Mouse (Mus musculus) forebrain, embryonic 14.5 days (tissue): ENCODE measurements around the gene March5. TPM values are rescaled to one million over a fixed set of nuclear protein-coding genes. Genes with fewer than 3 reads are reported as not detected.

ENCODE experiments used
- ATAC-seq: fragments of 200-750 bp; cut with Nextera tagmentation; 2 replicates; pipeline ENCODE4 v1.8.0; 2017; ENCODE audit warnings: mild to moderate bottlenecking, moderate library complexity
- DNase-seq: peaks from one replicate; pipeline ENCODE4 v3.0.0-alpha.2; 2015; ENCODE audit warnings: low spot score
- H3K27ac ChIP-seq: fragments of 300-500 bp; sonication (generic); 2 replicates; pipeline ENCODE4 v1.5.1; 2014; ENCODE audit warnings: low read depth, mild to moderate bottlenecking, control low read depth, low read length, moderate library complexity
- H3K27me3 ChIP-seq: fragments of 300-500 bp; sonication (generic); replicated peaks from 2 replicates; pipeline ENCODE4 v1.6.1; 2014; ENCODE audit warnings: low read length, control low read depth, mixed read lengths; ENCODE audit not compliant: control insufficient read depth, insufficient read depth
- H3K36me3 ChIP-seq: fragments of 300-500 bp; sonication (generic); 2 replicates; pipeline ENCODE4 v1.6.1; 2014; ENCODE audit warnings: low read length, control low read depth; ENCODE audit not compliant: control insufficient read depth, insufficient read depth
- H3K4me1 ChIP-seq: fragments of 300-500 bp; sonication (generic); 2 replicates; pipeline ENCODE4 v1.6.1; 2014; ENCODE audit warnings: antibody characterized with exemption, low read length, control low read depth; ENCODE audit not compliant: control insufficient read depth, insufficient read depth
- H3K4me2 ChIP-seq: fragments of 300-500 bp; sonication (generic); 2 replicates; pipeline ENCODE4 v1.6.1; 2014; ENCODE audit warnings: mild to moderate bottlenecking, control low read depth, low read length
- H3K4me3 ChIP-seq: fragments of 300-500 bp; sonication (generic); 2 replicates; pipeline ENCODE4 v1.5.1; 2014; ENCODE audit warnings: low read depth, low read length, control low read depth
- H3K9ac ChIP-seq: fragments of 300-500 bp; sonication (generic); 2 replicates; pipeline ENCODE4 v1.6.1; 2014; ENCODE audit warnings: mild to moderate bottlenecking, low read length, control low read depth, moderate library complexity
- H3K9me3 ChIP-seq: fragments of 300-500 bp; sonication (generic); replicated peaks from 2 replicates; pipeline ENCODE4 v1.6.1; 2016; ENCODE audit warnings: low read length, control low read depth, mixed read lengths; ENCODE audit not compliant: control insufficient read depth
- whole genome bisulfite sequencing: fragments of 180-500 bp; shearing (Covaris S2); extraction: QIAGEN DNeasy Blood & Tissue Kit; methylation state at CpG from one replicate; pipeline ENCODE4 v1.1.7; 2014; 5-methylcytosine and 5-hydroxymethylcytosine counted together
- polyA plus RNA-seq: library from polyadenylated mRNA; unstranded; fragments of >200 nt; fragmentation: Nextera tagmentation; extraction: Ambion mirVana; gene quantifications from 2 replicates; pipeline ENCODE4 v1.2.1, GENCODE M21; 2014

March5 gene
- polyA plus RNA-seq, 1 experiment from 2014 or later: 143 TPM

DNA sequence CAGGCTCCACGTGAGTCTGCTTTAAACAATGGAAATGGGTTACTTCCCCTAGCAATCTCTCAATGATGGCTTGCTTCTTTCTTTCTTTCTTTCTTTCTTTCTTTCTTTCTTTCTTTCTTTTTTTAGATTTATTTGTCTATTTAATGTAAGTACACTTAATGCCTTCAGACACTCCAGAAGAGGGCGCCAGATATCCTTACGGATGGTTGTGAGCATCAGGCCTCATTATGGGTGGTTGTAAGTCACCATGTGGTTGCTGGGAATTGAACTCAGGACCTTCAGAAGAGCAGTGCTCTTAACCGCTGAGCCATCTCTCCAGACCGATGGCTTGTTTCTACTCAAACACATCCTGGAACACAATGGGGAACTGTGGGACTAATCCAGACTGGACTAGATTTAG lies 33.9 kb downstream of the March5 start:
- H3K4me2 ChIP-seq: no peak overlapping the region
- DNase-seq (no peak), ATAC-seq (no peak)
- H3K36me3 ChIP-seq: no peaks in the 10 kb centered on the region
- no peak overlapping the region for H3K9ac ChIP-seq
- no peak overlapping the region for H3K27ac ChIP-seq
- no peak overlapping the region for H3K4me3 ChIP-seq
- H3K27me3 ChIP-seq: no peaks in the 10 kb centered on the region
- H3K4me1 ChIP-seq: peaks cover 5% of the 10 kb centered on the region; the same call in 1 of the 2 replicates
- no peaks in the 10 kb centered on the region for H3K9me3 ChIP-seq
- WGBS: 73% methylated on average over 5 of the region's 5 CpGs

DNA sequence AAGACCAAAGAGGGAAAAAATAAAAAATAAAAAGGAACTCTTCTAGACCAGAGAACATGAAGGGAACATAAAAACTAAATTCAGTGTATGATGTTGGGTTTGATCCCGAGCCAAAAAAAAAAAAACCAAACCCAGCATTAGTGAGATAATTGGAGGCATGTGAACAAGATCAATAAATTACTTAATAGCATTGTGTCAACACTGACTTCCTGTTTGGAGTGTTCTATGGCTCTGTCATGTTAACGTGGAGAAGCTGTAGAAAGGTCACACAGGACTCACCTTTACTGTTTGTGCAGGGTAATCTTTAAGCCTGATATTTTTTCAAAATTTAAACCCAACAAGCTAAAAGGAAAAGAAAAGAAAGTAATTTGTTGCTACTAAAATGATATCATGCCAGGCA lies 35.4 kb downstream of the March5 start:
- no peak overlapping the region for H3K4me2 ChIP-seq
- H3K4me1 ChIP-seq: peaks cover 5% of the 10 kb centered on the region; the same call in 1 of the 2 replicates
- DNase-seq: no peak
- H3K27ac ChIP-seq: no peak overlapping the region
- no peak for ATAC-seq
- no peak overlapping the region for H3K9ac ChIP-seq
- WGBS: 47% methylated on average over 2 of the region's 2 CpGs
- H3K36me3 ChIP-seq: no peaks in the 10 kb centered on the region
- H3K4me3 ChIP-seq: no peak overlapping the region
- no peaks in the 10 kb centered on the region for H3K9me3 ChIP-seq
- H3K27me3 ChIP-seq: no peaks in the 10 kb centered on the region

DNA sequence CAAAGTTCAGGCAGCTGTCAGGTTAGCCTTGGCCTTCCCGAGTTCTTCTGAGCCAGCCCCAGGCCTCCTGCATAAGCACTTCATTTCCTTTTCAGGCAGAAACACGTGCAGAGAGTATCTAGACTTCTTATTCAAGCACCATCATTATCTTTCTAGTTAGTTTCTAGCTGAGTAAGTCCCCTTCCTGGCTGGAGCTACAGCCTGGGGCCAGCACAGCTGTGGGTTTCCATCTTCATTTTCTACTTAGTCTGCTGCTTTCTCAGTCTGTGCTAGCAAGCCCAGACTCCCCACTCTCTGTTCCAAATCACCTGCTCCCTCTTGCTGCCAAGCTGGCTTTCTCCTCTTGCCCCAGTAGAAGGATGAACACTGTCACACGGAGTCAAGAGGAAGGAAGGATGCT lies 39.5 kb downstream of the March5 start:
- H3K4me1 ChIP-seq: no peaks in the 10 kb centered on the region
- 37% methylated on average over 3 of the region's 3 CpGs for WGBS

DNA sequence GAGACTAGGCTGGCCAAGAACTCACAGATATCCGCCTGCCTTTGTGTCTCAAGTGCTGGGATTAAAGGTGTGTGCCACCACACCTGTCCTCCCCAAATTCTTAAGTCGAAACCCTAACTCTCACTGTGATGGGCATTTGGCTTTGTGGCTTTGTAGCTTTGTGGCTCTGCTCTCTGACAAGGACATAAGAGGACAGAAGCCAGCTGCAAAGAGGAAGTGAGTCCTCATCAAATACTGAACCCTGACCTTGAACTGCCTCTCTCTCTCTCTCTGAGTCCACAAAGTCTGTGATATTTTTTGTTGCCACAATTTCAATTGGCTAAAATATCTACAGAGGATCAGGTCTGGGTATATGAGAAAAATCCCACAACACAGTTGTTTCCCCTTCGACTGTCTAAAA lies 40.9 kb downstream of the March5 start:
- Histone ChIP-seq H3K27me3 (no peaks in the 10 kb centered on the region), H3K4me2 (no peak overlapping the region), H3K9me3 (no peaks in the 10 kb centered on the region), H3K4me1 (no peaks in the 10 kb centered on the region), H3K9ac (no peak overlapping the region), H3K4me3 (no peak overlapping the region), H3K27ac (no peak overlapping the region), H3K36me3 (no peaks in the 10 kb centered on the region)
- WGBS: 81% methylated on average over 3 of the region's 3 CpGs
- DNase-seq (no peak), ATAC-seq (no peak)

More for the DNA sequence above, 39.5 kb downstream of the March5 start:
- DNase-seq (no peak), ATAC-seq (no peak)
- Histone ChIP-seq H3K4me2 (no peak overlapping the region), H3K36me3 (no peaks in the 10 kb centered on the region), H3K27ac (no peak overlapping the region), H3K9me3 (no peaks in the 10 kb centered on the region), H3K4me3 (no peak overlapping the region), H3K27me3 (no peaks in the 10 kb centered on the region), H3K9ac (no peak overlapping the region)

DNA sequence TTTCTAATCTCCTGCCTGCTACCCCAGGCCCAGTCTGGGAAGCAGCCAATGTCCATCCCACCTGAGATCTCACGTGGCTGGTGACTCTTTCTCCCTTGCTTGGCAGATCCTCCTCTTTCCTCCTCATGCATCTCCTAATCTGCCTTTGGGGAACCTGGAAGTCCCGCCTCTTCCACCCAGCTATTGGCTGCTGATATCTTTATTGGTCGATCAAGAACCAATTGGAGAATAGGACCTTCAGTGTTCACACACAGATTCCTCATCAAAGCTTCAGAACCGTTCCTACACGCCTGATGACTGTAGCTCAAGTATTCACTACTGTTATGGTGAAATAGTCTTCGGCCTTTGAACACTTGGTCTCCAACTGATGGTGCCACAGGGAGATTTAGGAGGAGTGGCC lies 44.8 kb downstream of the March5 start:
- no peak for ATAC-seq
- Histone ChIP-seq H3K4me2 (no peak overlapping the region), H3K27ac (no peak overlapping the region), H3K27me3 (no peaks in the 10 kb centered on the region), H3K9ac (no peak overlapping the region), H3K4me3 (no peak overlapping the region), H3K4me1 (no peaks in the 10 kb centered on the region), H3K9me3 (no peaks in the 10 kb centered on the region), H3K36me3 (no peaks in the 10 kb centered on the region)
- WGBS: 67% methylated on average over 6 of the region's 6 CpGs
- no peak for DNase-seq

DNA sequence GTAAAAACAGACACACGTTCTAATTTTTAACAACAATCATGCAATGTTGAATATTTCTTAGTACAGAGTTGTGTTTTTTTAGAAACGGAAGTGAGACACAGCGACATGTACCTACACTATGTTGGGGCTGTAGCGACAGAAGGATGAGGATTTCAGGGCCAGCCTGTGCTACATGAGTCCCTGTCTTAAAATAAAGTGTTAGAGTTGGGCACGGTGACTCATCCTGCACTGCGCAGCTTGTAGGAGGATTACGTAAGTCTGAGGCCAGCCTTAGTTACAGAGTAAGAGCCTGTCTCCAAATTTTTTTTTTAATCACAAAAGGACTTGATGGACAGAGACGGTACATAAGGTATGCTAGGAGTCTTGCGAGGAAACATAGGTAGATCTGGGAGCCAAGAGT lies 48.0 kb downstream of the March5 start:
- WGBS: 91% methylated on average over 9 of the region's 9 CpGs
- no peak for DNase-seq
- Histone ChIP-seq H3K27ac (no peak overlapping the region), H3K9ac (no peak overlapping the region), H3K36me3 (no peaks in the 10 kb centered on the region), H3K4me3 (no peak overlapping the region), H3K4me1 (no peaks in the 10 kb centered on the region), H3K9me3 (no peaks in the 10 kb centered on the region), H3K27me3 (no peaks in the 10 kb centered on the region), H3K4me2 (no peak overlapping the region)
- ATAC-seq: no peak

DNA sequence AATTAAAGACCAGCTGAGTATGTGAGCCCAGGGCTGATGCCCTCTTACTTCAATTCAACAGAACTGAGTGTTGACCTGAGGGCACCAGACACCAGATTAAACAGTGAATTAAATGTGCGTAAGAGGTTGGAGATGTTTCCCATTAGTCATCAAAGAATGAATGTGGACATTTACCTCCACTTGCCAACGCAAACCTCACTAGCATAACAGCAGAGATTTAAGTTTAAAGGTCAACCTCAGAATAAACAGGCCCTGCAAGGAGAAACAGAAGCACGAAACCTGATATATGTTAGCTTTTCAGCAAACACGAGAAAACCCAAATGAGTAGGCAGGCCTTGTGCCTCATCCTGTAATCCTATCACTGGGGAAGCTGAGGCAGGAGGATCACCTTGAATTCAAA lies 55.0 kb downstream of the March5 start:
- Histone ChIP-seq H3K9ac (no peak overlapping the region), H3K4me3 (no peak overlapping the region), H3K4me2 (no peak overlapping the region), H3K4me1 (0 out of 2 replicates have a peak, but pooled peaks cover 5% of the 10 kb centered on the region), H3K27ac (no peak overlapping the region), H3K9me3 (no peaks in the 10 kb centered on the region), H3K27me3 (no peaks in the 10 kb centered on the region), H3K36me3 (no peaks in the 10 kb centered on the region)
- DNase-seq (no peak), ATAC-seq (no peak)
- WGBS: 86% methylated on average over 4 of the region's 4 CpGs

DNA sequence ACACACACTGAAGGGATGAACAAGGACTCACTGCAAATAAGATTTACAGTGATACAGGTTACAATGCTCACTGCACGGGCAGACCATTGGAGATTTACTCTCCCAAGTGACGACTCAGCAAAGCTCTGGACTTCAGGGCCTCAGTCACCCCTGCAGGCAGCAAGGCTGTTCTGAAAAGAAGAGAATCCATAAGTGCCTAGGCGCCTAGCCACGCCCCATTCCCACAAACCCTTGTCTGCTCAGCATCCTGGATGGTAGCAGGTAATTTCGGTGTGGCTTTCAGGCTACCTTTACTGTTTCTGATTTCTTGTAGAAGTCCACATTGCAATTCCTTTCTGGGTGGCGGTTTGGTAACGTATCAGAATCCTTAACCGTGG lies 56.2 kb downstream of the March5 start:
- DNase-seq: no peak
- Histone ChIP-seq H3K4me3 (no peak overlapping the region), H3K9ac (no peak overlapping the region), H3K27me3 (no peaks in the 10 kb centered on the region), H3K9me3 (no peaks in the 10 kb centered on the region), H3K27ac (no peak overlapping the region), H3K4me2 (no peak overlapping the region), H3K4me1 (0 out of 2 replicates have a peak, but pooled peaks cover 5% of the 10 kb centered on the region), H3K36me3 (peaks cover 2% of the 10 kb centered on the region)
- ATAC-seq: no peak
- WGBS: 71% methylated on average over 8 of the region's 8 CpGs

DNA sequence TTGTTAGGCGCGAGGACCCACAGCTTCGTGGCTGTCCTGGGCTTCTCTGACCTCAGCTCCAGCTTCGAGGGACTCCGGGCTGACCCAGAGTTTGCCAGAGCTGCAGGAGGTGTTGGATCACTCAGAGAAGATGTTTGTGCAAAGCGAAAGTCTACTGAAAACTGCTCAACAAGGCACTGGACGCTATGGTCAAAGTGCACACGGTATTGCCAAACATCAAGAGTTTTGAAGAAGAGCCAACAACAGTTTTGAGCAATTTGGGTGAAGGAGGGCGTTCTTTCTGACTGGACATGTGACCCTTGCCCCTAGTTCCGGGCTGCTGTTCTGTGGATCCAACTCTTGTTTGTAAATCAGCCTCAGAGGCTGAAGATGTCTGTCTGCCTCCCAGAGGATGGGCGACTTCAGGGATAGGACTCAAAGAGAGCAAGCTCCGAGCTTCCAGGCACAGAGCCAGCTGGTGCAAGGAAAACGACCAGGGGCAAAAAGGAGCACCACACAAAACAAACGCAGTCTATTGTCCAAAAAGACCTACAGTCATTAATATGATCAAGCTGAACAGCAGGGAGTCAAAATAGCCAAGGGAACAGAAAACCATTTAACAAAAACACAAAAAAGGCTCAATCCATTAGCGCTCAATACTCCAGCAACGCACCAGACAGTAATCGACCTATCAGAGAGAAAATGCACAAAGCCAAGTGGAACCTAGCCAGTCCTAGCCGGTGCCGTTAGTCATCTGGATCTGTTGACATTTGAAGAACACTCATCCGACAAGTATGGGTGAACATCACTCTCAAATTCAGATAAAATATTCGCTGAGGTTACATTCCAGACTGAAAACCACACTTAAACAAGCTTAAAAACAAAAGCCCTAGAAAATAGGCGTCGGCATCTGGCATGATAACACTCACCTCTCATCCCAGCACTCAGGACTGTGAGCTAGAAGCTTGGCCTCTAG lies 56.9 kb downstream of the March5 start:
- 0 out of 2 replicates have a peak, but pooled peaks cover 5% of the 10 kb centered on the region for H3K4me1 ChIP-seq
- H3K36me3 ChIP-seq: peaks cover 9% of the 10 kb centered on the region
- H3K27ac ChIP-seq: no peak overlapping the region
- H3K4me3 ChIP-seq: no peak overlapping the region
- 44% methylated on average over 23 of the region's 23 CpGs for WGBS
- H3K9me3 ChIP-seq: no peaks in the 10 kb centered on the region
- DNase-seq (peak; percentile 52), ATAC-seq (0 out of 2 replicates have a peak, but pooled peaks have one; percentile 41)
- no peaks in the 10 kb centered on the region for H3K27me3 ChIP-seq
- 0 out of 2 replicates have a peak overlapping the region, but pooled peaks have one; percentile 13 for H3K9ac ChIP-seq
- peak overlapping the region; percentile 14; the same call in 1 of the 2 replicates for H3K4me2 ChIP-seq
